Mouse (Mus musculus) heart, adult 2 months (tissue): Measurements from ENCODE around the gene Actrt2.

ENCODE experiments used
- CTCF ChIP-seq: fragments of 200-600 bp; IDR thresholded peaks from 2 replicates; pipeline ENCODE4 v1.8.1; 2022; ENCODE audit warnings: antibody characterized with exemption, mild to moderate bottlenecking, moderate library complexity
- POLR2A ChIP-seq: fragments of 200-500 bp; IDR thresholded peaks from 2 replicates; pipeline ENCODE4 v1.6.1; 2011; ENCODE audit warnings: mild to moderate bottlenecking, low read depth, low read length, control low read depth; ENCODE audit not compliant: insufficient read depth

DNA sequence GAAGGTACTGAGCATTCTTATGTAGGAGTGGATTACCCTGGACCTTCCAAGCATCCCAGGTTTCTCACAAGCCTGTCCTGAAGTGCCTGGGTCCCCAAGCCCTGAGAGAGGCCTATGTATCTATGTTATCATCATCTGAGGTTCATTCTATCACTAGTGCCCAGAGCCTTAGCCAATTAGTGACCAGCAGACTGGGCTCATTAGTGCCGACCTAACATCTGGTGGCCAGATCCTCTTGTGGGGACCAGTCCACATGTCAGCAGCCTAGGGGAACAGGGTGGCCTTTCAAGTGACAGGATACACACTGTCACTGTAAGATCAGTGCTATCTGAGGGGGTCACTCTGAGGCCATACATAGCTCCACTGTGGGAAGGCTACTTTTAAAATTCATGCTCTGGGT is 4.4 kb upstream of the Actrt2 start:
- TF ChIP-seq CTCF = no peak
- no peak for TF ChIP-seq POLR2A
